Mouse (Mus musculus) embryo, embryonic 10 days (tissue): ENCODE measurements around the gene Tmem144.

ENCODE experiments used
- DNase-seq: peaks from one replicate; pipeline ENCODE4 v3.0.0-alpha.2; 2015; ENCODE audit warnings: low spot score

Gene Tmem144

GRCm38 (mm10) chr3:79858221-79858620, 5.6 kb upstream of the Tmem144 start:
- no peak for DNase-seq

GRCm38 (mm10) chr3:79857780-79858179, 5.2 kb upstream of the Tmem144 start:
- DNase-seq: no peak

GRCm38 (mm10) chr3:79852108-79852507, 465 bp downstream of the Tmem144 start:
- DNase-seq: no peak

- DNase-seq: no peak
Measured at GRCm38 (mm10) chr3:79850656-79851055, 1.9 kb downstream of the Tmem144 start.

- DNase-seq: no peak
Measured at GRCm38 (mm10) chr3:79849621-79850020, 3.0 kb downstream of the Tmem144 start.

DNA sequence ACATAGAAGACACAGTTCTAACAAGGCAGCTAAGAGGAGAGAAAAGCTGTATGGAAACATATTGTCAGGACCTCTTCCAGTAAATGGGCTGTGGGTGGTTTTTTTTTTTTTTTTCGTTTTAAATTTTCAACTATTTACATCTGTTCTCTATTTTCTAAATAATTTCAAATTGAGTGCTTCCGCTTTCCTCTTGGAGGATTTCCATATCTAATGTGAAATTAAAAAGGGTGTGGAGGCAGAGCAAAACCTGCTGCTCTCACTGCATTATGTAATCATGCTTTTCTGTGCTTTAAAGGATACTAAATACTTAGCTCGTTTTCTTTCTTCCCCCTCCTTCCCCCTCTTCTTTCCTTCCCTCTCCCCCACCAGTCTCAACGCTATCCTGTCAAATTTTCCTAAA, 3.7 kb downstream of the Tmem144 start:
- no peak for DNase-seq

GRCm38 (mm10) chr3:79846633-79847032, 5.9 kb downstream of the Tmem144 start:
- no peak for DNase-seq

GRCm38 (mm10) chr3:79843999-79844398, 8.6 kb downstream of the Tmem144 start:
- DNase-seq: no peak

GRCm38 (mm10) chr3:79842616-79843016, 10.0 kb downstream of the Tmem144 start:
- DNase-seq: peak; percentile 79

DNA sequence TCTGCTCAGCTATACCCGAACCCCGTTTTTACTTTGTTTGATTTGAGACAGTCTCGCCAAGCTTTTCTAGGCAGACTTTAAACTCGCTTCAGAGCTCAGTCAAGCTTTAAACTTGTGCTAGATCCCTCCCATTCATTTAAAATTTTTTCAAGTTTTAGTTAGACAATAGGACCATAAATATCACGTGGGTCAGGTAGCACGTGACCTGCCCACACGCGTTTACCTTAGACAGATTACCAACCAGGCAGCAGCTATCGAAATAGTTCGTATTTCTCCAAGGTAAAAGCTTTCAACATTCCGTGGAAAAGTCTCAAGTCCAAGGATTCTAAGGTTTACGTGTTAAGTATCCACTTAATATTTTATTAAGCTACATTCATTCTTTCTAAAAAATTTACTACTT, 10.4 kb downstream of the Tmem144 start:
- DNase-seq: peak; percentile 94

DNA sequence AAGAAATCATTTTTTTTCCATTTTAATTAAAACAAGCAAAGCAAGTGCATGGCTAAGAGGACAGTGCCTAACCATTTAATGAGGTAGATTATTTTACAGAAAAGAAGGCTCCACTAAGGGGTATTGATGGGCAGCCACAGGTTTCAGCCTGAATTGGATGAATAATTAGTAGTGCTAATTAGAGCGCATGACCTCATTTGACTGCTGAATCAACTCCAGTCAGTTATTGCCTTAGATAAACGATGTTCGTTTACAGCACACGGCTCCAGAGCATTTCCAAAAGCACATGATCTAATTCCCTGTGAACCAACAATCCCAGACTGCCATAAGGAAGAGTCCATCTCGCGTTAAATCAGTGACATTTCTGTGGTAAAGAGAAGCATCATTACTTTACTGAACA, 11.1 kb downstream of the Tmem144 start:
- DNase-seq: no peak

GRCm38 (mm10) chr3:79838751-79839150, 13.8 kb downstream of the Tmem144 start:
- DNase-seq: peak; percentile 55

DNA sequence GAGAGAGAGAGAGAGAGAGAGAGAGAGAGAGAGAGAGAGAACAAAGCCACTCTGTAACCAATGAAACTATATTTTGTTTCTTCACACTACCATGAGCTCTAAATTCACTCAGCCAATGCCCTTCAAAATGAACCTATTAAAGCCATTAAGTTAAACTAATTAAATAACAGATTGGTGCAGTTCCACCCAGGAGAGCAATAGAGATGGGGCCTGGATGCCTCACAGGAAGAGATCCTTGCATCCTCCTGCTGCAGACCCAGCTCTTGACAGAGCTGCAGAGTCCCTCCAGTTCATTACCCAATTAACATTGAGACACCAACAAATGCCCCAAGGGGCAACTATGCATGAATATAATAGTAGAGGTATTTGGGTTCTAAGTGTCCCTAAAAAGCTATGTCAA, 23.3 kb downstream of the Tmem144 start:
- DNase-seq: no peak

DNA sequence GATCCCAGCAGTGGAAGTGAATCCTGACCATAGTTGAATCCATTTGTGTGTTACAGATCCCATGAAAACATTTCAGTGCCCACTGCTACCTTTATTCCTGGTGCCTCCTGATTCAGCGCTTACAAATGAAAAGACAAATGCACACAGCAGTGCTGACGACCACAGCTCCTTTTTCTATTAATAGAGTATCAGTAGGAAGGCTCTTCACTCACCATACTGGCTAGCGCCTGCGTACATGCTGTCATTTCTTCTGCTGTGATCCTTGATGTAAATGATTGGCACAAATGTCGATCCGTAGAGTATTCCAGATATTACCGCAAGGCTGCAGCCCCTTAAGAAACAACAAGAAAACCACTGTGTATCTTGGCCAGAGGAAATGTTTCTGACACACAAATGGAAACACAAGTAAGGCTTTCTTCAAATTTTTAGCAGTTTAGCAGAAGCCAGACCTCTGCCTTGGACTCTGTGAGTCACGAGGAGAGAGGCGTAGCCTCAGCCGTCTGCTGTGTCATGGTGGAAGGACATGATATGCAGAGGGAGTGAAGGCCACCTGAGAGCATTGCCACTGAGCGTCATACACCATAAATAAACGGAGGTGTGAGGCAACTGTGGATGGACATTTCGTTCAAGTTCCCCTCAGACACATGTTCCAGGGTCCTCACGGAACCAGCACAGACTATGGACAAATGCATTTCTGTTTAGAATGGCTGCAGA, 27.3 kb downstream of the Tmem144 start:
- no peak for DNase-seq

DNA sequence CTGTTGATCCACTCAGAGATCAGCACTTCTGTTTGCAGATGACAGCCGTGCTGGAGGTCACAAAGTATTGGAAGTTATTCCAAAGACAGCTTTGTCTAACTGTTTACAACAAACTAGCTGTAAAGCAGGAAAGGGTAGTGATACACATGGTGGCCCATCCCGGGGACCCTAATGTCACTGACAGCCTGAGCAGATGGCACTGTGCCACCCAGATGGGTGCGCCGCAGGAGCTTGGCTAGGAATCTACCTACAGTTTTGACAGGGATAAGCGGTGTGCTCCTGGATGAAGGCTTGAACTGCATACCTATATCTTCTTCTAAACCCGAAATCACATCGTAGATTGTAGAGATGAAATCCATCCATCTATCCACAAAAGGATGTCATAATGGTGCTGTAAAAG, 29.4 kb downstream of the Tmem144 start:
- DNase-seq: no peak

GRCm38 (mm10) chr3:79821131-79821530, 31.4 kb downstream of the Tmem144 start:
- no peak for DNase-seq

DNA sequence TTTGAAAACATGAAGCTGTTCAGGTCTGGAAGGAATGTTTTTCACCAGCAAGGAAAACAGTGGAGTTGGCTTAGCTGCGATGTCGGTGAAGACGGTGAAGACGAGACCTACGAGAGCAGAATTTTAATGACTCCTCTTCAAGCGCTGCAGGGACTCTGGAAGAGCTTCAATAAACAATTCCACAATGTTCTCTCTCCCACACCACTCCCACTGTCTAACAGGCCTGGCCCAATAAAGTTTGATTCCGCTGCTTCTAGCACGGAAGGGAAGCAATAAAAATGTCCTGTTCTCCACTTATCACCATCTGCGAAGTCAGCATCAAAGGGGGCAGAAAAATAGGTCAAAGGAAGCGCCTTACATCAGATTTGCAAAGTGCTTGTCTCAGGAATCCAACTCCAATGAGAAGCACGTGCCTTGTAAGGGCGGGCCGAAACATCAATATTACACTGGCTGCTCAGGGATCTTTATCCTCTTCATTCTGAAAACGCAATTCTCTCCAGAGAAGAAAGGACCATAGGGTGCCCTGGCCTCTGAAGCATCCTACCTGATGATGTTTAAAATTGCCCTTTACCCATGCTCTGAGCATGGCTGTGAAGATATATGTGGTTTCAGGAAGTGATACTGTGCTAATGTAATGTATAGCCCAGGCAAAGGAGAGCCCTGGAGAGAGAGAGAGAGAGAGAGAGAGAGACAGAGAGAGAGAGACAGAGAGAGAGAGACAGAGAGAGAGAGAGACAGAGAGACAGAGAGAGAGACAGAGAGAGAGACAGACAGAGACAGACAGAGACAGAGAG, 34.2 kb downstream of the Tmem144 start:
- peak; percentile 11 for DNase-seq

DNA sequence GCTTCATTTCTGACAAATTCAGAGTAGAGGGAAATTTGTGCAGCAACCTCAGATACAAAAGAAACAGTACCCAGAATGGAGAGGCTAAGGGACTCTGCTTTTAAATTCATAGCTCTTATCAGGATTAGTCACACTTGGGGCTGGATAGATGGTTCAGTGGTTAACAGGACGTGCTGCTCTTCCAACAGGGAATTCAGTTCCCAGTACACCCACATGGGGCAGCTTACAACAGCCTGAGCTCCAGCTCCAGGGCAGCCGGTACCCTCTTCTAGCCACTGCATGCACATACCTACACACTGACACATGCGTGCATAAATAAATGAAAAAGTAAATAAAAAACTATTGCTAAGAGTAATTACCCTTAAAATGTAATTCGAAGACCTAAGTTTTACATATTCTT, 36.3 kb downstream of the Tmem144 start:
- DNase-seq: no peak

DNA sequence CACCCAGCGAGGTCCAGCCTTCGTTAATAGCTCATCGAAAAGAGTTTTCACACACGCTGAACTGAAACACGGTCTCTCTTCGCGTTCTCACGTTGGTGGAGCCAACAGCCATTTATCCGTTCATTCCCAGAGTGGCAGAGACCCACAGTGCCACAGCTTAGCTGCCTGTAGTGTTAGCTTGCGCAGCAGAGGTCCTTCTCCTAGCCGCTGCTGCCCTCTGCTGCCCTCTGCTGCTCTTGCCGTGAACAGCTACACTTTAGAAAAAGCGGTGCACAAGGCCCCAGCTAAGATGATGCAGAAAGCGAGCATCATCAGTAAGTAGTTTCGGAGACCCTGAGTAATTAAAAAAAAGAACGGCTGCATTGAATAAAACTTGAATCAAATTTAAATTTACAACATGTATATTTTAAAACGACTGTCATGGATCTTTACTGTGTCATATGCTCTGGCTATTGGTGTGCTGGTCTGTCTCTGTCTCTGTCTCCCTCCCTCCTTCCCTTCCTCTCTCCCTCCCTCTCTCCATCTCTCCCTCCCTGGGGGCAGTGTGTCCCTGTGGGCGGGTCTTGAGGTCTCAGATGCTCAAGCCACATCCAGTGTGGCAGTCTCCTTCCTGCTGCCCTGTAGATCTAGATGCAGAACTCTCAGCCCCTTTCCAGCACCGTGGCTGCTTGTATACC, 38.6 kb downstream of the Tmem144 start:
- peak; percentile 86 for DNase-seq

DNA sequence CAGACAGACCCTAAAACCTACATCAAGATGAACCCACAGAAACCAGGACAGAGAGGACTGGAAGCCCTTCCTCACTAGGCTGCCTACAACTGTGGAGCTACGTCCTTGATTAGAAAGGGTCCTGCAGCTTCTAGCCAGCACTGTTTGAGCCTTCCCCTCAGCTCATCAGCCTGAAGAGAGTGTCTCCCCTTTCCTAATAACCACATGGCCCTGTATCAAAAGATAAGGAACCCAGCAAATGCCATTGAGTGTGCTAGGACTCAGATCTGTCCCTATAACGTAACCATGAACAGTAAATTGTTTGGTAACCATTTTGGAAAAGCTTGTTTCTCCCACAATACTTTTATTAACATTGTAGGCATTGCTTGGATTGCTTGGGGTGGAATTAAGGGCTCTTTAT, 40.5 kb downstream of the Tmem144 start:
- DNase-seq: no peak

DNA sequence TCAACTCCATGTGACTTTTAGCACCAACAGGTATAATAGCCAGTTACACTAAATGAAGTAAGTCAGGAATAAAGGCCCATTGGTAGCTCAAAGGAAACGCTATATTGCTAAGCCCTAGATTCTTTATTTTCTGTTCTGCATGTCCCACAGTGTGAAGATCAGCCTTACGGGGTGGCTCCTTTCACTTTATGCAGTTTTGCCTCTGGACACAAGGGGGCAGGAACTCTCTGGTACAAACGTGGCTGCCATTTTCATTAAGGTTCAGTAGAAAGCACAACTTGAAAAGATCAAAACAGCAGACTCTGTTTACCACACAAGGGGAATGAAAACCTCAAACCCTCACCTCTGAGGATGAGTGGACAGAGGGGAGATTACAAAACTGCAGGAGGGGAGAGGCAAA, 40.9 kb downstream of the Tmem144 start:
- DNase-seq: peak; percentile 10

- DNase-seq: no peak
Measured at GRCm38 (mm10) chr3:79810563-79810962, 42.0 kb downstream of the Tmem144 start.

DNA sequence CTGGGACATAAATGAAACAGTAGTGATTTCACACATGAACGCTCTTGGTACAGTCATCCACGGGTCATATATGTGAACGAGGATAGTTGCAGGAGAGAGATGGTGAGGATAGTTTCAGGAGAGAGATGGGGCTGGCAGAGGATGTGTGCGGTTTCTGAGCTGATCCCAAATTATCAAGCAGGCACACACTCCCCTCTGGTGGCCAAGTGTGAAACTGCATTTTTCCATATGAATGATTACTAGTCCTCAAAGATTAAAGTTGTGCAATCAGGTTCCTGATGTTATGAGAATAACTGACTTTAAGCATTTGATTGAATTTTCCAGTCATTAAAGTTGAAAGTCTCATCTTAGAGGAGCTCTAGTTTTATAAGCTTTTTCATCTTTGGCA, 43.4 kb downstream of the Tmem144 start:
- DNase-seq: peak; percentile 85
